Mouse (Mus musculus): ENCODE results near the gene Olfr1382.
"Not testable (repeated sequence)": the region's sequence is repeated elsewhere in the genome, so short reads cannot be mapped to it uniquely, and the experiment has no call there.

Gene Olfr1382

GRCm38 (mm10) chr11:49527947-49528346 is at the start of gene Olfr1382:
Gene Olfr1382, plus strand, starts transcription at chr11:49528247.
- no peak for DNase-seq

- DNase-seq, result no peak
These were observed 42.1 kb upstream of the Olfr1382 start for GRCm38 (mm10) chr11:49485973-49486372.

- not testable (repeated sequence) for DNase-seq
These were observed 39.3 kb upstream of the Olfr1382 start, which contains the start of gene Olfr1385 for GRCm38 (mm10) chr11:49488770-49489169. Gene Olfr1385, plus strand, starts transcription at chr11:49489070.

- DNase-seq, result no peak
These were observed 10.0 kb upstream of the Olfr1382 start for GRCm38 (mm10) chr11:49518086-49518485.

GRCm38 (mm10) chr11:49519348-49519747 is 8.7 kb upstream of the Olfr1382 start, which contains the start of gene Olfr1383:
Gene Olfr1383, plus strand, starts transcription at chr11:49519648.
- no peak for DNase-seq

- no peak for DNase-seq
These were observed 4.7 kb downstream of the Olfr1382 start for GRCm38 (mm10) chr11:49532761-49533160.

GRCm38 (mm10) chr11:49536631-49537030 is 8.6 kb downstream of the Olfr1382 start:
- DNase-seq, result not testable (repeated sequence)

- DNase-seq, result not testable (repeated sequence)
These were observed 15.1 kb downstream of the Olfr1382 start, which contains the start of gene Olfr1381 for GRCm38 (mm10) chr11:49543149-49543548. Gene Olfr1381, plus strand, starts transcription at chr11:49543449.

- DNase-seq, result not testable (repeated sequence)
These were observed 26.0 kb downstream of the Olfr1382 start for GRCm38 (mm10) chr11:49554033-49554432.

GRCm38 (mm10) chr11:49556578-49556977 is 28.5 kb downstream of the Olfr1382 start, which contains the start of gene Olfr1380:
Gene Olfr1380, plus strand, starts transcription at chr11:49556878.
- not testable (repeated sequence) for DNase-seq

- not testable (repeated sequence) for DNase-seq
These were observed 47.0 kb downstream of the Olfr1382 start for GRCm38 (mm10) chr11:49575054-49575453.

GRCm38 (mm10) chr11:49580452-49580851 is 52.4 kb downstream of the Olfr1382 start:
- DNase-seq, result not testable (repeated sequence)
